Mouse (Mus musculus) heart, adult 11 months (tissue): ENCODE measurements at regions not wholly inside any gene's neighbourhood (a gene's known extent, or its start where the extent isn't known, plus 50 kb on each side); places are given as distances from the start of the nearest gene placed in this dataset.

Source experiments
- DNase-seq: peaks from one replicate; pipeline ENCODE4 v3.0.0; 2022

- peak; percentile 70 for DNase-seq
Observed at GRCm38 (mm10) chr10:44721670-44722069, 193.4 kb upstream of the Prdm1 start.

GRCm38 (mm10) chr10:44716612-44717011 is 188.3 kb upstream of the Prdm1 start:
- DNase-seq, result no peak

- DNase-seq, result peak; percentile 8
Observed at GRCm38 (mm10) chr10:44715902-44716301, 187.6 kb upstream of the Prdm1 start.

GRCm38 (mm10) chr10:44708830-44709229 is 180.5 kb upstream of the Prdm1 start:
- DNase-seq, result peak; percentile 6

- DNase-seq, result no peak
Observed at GRCm38 (mm10) chr10:44704143-44704542, 175.8 kb upstream of the Prdm1 start.

DNA sequence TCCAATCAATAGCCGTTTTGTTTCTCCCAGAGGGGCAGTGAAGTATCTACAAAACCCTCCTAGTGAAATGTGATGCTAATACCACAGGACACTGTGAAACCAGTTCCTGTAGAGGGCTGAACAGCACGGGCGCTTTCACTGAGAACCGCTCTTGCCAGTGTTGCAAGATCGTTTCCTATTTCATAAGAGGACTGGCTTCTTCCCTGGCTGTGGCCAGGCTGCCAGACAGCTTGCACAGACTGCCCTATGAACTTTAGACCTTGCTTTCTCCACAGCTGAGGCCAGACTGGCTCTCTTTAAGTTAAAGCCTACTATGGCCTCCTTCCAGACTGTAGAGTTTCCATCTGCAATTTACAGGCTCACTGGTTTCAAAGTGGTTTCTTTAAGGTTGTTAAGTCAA is 173.8 kb upstream of the Prdm1 start:
- peak; percentile 93 for DNase-seq

GRCm38 (mm10) chr10:44699988-44700537 is 171.8 kb upstream of the Prdm1 start:
- no peak for DNase-seq

- DNase-seq, result no peak
Observed at GRCm38 (mm10) chr10:44697966-44698365, 169.7 kb upstream of the Prdm1 start.

- DNase-seq, result no peak
Observed at GRCm38 (mm10) chr10:44696973-44697372, 168.7 kb upstream of the Prdm1 start.

DNA sequence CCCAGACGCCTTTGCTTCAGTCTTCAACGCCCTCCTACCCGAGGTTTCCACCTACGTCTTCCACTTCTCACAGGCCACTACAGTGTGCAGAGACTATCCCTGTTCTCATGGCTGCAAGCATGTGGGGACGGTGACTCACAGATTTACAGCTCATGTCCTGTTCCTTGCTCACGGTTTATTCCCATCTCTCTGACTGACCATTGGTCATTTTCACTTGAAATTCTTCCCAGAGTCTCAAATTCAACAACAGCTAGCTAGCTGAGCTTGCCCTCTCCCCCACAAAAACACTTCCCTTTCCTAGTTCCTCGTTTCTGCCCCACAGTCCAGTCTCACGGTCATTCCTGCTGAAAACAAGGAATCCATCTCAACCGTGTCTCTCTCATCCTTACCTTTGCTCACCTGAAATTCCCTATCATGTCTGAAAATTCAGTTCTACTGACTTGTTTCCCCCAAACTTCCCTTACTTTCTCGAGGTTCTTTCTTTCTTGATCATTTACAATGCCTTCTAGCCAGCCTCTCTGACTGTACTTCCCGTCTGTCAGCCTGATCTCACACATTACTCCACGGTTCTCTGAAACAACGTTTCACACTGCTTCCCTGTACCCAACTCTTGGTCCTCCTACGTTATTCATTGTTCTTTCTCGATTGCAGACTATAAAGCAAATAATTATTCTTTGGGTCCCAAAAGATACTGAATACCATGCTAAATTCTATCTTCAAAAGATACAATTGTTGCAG is 163.5 kb upstream of the Prdm1 start:
- peak; percentile 93 for DNase-seq

GRCm38 (mm10) chr10:44688555-44688954 is 160.3 kb upstream of the Prdm1 start:
- no peak for DNase-seq

GRCm38 (mm10) chr10:44686055-44686454 is 157.8 kb upstream of the Prdm1 start:
- no peak for DNase-seq

DNA sequence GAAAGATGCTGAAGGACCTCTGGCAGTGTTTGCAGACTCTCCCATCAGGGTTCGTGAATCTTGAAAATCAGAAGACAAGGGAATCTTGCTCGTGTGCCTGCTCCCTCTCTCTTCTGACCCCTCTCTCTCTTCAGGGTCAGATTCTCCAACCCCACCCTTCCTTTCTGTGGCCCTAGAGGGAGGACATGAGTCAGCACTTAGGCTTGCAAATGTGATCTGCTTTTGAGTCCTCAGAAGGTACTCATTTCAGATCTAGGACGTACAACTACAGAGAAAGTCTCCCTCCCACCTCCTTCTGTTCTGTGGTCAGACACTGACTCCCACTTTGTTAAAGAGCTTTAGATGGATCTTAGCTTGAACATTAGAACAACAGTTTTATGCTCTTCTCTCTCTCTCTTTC is 156.9 kb upstream of the Prdm1 start:
- DNase-seq, result no peak

DNA sequence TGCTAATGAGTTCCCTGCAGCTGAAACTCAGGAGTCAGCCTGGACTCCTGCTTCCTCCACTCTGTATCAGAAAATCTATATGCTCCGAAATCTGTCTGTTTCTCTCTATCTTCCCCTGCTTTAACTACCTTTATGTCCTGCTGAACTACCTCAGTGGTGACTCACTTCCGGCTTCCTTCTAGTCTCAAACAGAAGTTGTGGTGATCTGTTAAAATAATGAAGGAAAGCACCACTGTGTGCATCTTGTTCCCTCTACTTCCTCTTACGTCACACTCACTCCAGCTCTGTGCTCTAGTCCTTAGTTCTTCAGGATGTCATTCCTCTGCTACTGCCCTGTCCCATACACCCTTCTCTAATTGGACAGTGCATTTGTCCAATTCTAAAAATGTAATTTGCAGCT is 148.2 kb upstream of the Prdm1 start:
- DNase-seq, result no peak

GRCm38 (mm10) chr10:44665509-44666144 is 137.3 kb upstream of the Prdm1 start:
- no peak for DNase-seq

GRCm38 (mm10) chr10:44659499-44659898 is 131.2 kb upstream of the Prdm1 start:
- DNase-seq, result no peak

DNA sequence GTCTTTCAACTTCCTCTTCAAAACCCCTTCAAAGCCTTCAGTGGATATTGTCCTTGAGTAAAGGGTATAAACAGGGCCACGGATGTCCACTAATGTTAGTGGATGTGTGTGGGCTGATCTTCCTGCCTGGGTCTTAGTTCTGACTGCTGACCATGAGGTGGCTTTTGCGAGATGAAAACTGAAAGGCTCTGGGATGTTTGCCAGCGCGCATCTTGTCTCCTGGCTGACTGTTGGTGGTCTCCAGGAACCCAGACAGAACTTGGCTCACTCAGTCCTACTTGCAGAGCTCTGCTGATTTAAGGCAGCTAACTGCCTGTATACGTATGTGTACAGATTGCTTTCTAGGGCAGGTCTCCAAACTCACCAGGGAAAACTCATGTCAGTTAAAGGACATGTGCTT is 125.5 kb upstream of the Prdm1 start:
- DNase-seq, result peak; percentile 69

- peak; percentile 79 for DNase-seq
Observed at GRCm38 (mm10) chr10:44647021-44647420, 118.7 kb upstream of the Prdm1 start.

- DNase-seq, result peak; percentile 63
Observed at GRCm38 (mm10) chr10:44646615-44647014, 118.3 kb upstream of the Prdm1 start.

GRCm38 (mm10) chr10:44641616-44642015 is 113.3 kb upstream of the Prdm1 start:
- DNase-seq, result peak; percentile 78

GRCm38 (mm10) chr10:44640620-44641019 is 112.3 kb upstream of the Prdm1 start:
- no peak for DNase-seq

DNA sequence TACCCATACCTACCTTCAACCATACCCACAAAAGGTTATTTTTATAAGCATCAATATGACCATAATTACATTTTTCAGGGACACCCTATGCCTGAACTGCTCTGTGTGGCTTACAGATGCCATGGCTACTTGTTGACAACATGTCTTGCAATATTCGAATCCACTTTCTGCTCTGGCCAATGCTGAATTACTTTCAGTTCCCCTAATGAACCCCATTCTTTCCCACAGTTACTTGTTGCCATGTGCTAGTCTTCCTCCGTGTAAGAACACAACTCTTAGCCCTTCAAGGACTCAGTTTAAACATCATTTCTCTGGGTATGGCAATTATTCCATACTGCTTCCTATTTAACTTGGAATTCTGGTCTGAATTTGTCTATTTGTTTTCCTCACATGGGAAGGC is 110.4 kb upstream of the Prdm1 start:
- DNase-seq, result peak; percentile 55

GRCm38 (mm10) chr10:44636786-44637185 is 108.5 kb upstream of the Prdm1 start:
- no peak for DNase-seq

DNA sequence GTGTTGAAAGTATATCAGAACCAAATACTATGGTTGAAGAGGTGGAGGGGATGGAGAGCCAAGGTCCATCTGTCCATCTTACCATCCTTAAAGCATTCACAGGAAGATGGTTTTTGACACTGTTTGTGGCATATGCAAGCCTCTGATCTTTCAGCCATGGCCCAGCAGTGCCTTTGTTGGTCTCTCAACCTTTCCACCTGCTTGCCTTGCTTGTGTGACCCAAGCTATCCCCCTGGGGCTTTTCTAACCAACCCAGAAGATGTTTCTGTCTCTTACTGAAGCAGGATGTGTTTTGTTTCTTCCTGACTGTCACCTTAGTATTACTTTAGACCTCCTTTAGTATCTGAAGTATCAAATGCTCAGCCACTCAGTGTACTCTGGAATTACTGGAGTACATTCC is 107.8 kb upstream of the Prdm1 start:
- DNase-seq, result peak; percentile 75
